In genomic region chr13:54115779-54116178, GRCm38 (mm10) we compare ENCODE assay signal across 23 mouse cellular contexts. TPM values are rescaled to one million over a fixed set of nuclear protein-coding genes. Genes with fewer than 3 reads are reported as not detected.
A peak's percentile ranks its signal among the peaks of the same experiment; 100 is the strongest.
DNase-seq lines count a peak whose midpoint lies in the region; ATAC-seq and TF ChIP-seq lines count a peak whose summit lies in the region.
"Had no signal": no experiment of that assay in that cellular context is flagged by ENCODE, and none has a peak within 500 bp of the region (broad histone marks: within the 10 kb centered on the region; RNA-seq: fewer than 3 reads in every experiment).

No protein-coding gene starts in this region.

- H3K4me3 ChIP-seq in layer of hippocampus, adult 2 months: no peak overlapping the region
- H3K4me3 ChIP-seq: embryonic facial prominence, embryonic 12.5 days; embryonic facial prominence, embryonic 15.5 days had no signal

- ATAC-seq in frontal cortex, adult (ENCODE audit: low TSS enrichment): peak; percentile 64
- ATAC-seq: activated CD4-positive, CD25-positive, alpha-beta regulatory T cell, adult 4 months; forebrain, embryonic 14.5 days; forebrain, postnatal 0 days; hindbrain, postnatal 0 days; inflammation-experienced regulatory T-cells, adult 6 months had no signal

- DNase-seq in frontal cortex, postnatal 10 days (ENCODE audit: low spot score in 2 of 2): no peak
- DNase-seq in layer of hippocampus, adult 2 months (ENCODE audit: low spot score in 2 of 2): no peak
- no peak for DNase-seq in layer of hippocampus, postnatal 10 days (ENCODE audit: low spot score in 2 of 2)
- DNase-seq in brain, adult 2 months (ENCODE audit: low read depth, low spot score): peak; percentile 58
- peak; percentile 44 for DNase-seq in telencephalon, adult 2 months (ENCODE audit: low read depth, low spot score)
- no peak for DNase-seq in kidney, postnatal 14 days
- DNase-seq: adrenal gland, adult 8-10 months; adrenal gland, postnatal 25 days; cerebellum, adult 11 months; cerebellum, adult 2 months; cerebellum, adult 9-11 months; cerebellum, postnatal 25 days; forebrain, postnatal 0 days; gastrocnemius, postnatal 25 days; heart, postnatal 36 days had no signal

- TF ChIP-seq CTCF in layer of hippocampus, adult 2 months (conservative IDR thresholded peaks at IDR 0.05): no peak

- H3K27ac ChIP-seq in layer of hippocampus, adult 2 months: peak overlapping the region; percentile 75; the same call in 1 of the 2 replicates
- H3K27ac ChIP-seq: embryonic facial prominence, embryonic 12.5 days; embryonic facial prominence, embryonic 15.5 days; hindbrain, embryonic 14.5 days; hindbrain, postnatal 0 days had no signal

RNA-seq across cellular contexts. Expression of gene Sfxn1, which starts 44.1 kb away (rescaled TPM):
- total RNA-seq in layer of hippocampus, adult 2 months (2021): 10 to 100 TPM; 48.7 to 49.1 TPM
- total RNA-seq in layer of hippocampus, postnatal 10 days (2021): 10 to 100 TPM; 74.3 to 80.2 TPM

Comparison
In these comparisons a context has a peak if more than half of its experiments do, and no peak if none do; other contexts are left out.
1. DNase-seq: peak in brain, adult 2 months (single experiment) and telencephalon, adult 2 months (single experiment); none in frontal cortex, postnatal 10 days (0 of 2), layer of hippocampus, adult 2 months (0 of 2), layer of hippocampus, postnatal 10 days (0 of 2) and kidney, postnatal 14 days (single experiment).